Mouse (Mus musculus): ENCODE measurements at regions not wholly inside any gene's neighbourhood (a gene's known extent, or its start where the extent isn't known, plus 50 kb on each side); places are given as distances from the start of the nearest gene placed in this dataset.

DNA sequence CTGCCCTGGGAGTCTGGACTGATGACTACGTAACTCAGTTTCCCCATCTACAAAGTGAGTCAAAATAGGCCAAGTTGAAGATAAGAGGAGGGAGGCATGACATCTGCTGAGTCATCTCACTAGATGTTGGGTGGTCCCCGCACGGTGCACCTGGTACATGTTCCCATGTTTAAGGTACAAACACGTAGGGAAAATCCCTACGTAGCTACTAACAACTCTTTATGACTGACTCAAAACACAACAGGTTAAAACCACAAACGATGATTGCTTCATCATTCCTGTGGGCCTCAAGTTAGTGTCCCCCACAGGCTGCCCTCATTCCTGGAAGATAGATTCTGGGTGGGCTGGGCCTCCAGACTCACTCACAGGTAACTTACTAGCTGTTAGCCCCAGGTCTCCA, 107.7 kb downstream of the Sox9 start:
- no peak for DNase-seq

- no peak for DNase-seq
These were observed 115.6 kb downstream of the Sox9 start for GRCm38 (mm10) chr11:112897597-112897996.

DNA sequence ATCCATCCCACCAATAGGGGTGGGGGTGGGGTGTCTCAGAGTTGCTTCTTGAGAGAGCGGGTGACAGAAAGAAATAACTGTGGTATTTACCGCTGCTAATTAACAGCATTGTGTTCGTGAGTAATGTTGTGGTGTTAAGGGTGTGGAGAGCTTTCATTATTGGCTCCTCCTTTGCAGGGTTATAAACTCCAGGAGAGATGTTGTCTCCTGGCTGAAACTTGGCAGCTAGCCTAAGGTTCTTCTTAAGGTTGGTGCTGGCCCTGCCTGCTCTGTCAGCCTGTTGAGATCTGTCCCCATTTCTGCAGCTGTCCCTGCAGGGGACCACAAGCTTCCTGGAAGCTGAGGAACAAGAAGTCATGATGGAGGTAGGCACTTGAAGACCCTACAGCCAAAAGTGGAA, 120.6 kb downstream of the Sox9 start:
- no peak for DNase-seq

- DNase-seq, result no peak
These were observed 128.3 kb downstream of the Sox9 start for GRCm38 (mm10) chr11:112910309-112910708.

DNA sequence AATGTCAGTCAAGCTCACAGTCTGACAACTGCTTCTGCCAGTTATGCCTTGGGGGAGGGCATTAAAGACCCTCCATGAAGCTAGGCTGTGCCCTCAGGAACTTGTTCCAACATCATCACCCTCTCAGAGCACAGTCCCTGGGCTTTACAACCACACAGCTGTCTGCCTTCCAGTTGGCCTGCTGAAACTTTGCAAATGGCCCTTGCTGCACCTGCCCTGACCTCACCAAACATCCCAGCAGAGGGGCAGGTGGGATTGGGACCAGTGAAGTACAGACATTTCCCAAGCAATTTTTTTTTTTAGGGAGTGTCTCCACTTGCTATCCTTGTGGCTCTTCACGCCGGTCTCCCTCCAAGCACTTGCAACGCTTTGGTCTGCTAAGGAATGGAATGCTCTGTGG, 130.9 kb downstream of the Sox9 start:
- no peak for DNase-seq

- no peak for DNase-seq
These were observed 134.9 kb downstream of the Sox9 start for GRCm38 (mm10) chr11:112916923-112917322.

GRCm38 (mm10) chr11:112920131-112920530, 138.1 kb downstream of the Sox9 start:
- no peak for DNase-seq

DNA sequence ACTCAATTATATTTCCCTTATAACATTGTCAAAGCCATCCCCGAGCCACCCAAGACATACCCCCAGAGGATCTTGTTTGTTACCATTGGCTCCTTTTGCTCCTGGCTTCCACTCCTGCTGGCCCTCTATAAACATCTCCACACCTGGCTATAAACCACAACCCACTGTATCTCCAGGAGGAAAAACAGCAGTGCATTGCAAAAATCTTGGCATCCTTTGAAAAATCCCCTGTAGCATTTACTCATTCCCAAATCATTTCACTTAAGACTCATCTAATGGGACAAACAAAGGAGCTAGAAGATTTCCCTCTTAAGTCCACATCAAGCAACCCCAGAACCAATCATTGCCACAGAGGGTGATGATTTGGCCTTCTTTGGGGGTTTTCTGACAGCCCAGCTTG, 142.6 kb downstream of the Sox9 start:
- no peak for DNase-seq

DNA sequence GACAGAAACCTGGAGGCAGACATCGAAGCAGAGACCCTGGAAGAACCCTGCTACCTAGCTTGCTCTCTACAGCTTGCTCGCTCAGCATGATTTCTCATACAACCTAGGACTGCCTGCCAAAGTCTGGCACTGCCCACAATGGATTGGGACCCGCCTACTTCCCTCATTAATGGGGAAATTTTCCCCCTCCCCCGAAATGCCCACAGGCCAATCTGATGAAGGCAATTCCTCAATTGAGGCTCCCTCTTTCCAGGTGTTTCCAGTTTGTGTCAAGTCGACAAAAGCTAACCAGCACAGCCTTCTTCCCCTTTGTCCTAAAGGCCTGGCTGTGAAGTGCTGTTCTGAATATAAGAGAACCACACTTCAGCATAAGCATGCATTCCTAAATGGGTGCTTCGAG, 143.1 kb downstream of the Sox9 start:
- no peak for DNase-seq

DNA sequence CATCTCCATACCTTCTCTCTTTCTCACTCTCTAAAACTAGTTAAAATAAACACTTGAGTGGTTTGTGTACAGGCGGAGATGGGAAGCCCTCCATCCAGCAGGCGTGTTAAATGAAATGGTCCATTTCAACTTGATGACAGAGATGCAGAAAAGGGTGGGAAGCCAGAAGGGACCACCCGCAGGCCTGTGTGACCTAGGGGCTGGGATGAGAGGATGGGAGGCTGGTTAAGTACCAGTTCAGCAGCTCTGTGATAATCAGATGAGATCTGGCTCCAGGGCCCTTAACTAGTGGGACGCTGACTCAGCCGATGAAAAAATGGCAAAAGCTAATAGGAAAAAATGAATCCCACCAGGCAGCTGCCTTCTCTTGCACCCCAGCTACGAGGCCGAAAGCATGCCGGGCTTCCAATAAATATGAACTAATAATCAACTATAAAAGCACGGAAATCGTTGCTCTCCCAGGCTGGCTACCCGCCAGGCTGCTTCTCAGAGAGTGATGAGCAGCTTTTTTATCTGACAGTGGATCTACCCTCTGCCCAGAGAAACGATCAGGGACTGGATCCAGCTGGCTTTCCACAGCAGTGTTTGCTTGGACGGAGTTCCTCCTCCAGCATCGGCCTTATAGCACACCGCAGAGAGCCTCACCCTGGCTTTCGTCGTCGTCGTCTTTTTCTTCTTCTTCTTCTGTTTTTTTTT, 144.5 kb downstream of the Sox9 start:
- DNase-seq, result no peak

DNA sequence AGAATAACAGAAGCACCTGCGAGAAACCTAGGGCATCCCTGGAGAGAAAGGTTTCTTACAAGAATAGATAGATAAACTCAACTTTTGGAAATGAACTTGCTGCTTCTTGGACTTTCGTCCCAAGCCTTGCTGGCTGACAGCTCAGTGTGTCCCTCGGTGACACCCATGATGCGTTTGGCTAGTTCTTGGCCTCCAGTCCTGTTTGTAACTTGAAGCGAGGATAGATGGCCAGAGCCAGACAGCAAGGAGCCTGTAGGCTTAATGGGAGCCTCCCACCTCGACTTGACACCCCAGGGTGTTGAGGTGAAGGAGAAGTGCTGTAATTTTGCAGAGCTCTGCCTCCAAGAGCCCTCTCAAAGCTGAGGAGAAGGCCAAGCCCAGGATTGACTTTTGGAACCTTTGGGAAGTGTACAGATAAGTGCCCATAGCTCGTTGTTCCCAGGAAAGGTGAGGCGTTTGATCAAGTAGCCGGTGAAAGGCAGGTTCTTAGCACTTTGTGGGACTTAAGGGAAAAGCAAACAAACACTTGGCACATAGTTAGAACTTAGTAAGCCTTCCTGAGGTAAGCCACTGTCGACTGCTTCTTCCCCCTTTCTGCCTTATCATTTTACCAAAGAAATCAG, 148.3 kb downstream of the Sox9 start:
- no peak for DNase-seq

- DNase-seq, result no peak
These were observed 156.0 kb downstream of the Sox9 start for GRCm38 (mm10) chr11:112938035-112938434.

DNA sequence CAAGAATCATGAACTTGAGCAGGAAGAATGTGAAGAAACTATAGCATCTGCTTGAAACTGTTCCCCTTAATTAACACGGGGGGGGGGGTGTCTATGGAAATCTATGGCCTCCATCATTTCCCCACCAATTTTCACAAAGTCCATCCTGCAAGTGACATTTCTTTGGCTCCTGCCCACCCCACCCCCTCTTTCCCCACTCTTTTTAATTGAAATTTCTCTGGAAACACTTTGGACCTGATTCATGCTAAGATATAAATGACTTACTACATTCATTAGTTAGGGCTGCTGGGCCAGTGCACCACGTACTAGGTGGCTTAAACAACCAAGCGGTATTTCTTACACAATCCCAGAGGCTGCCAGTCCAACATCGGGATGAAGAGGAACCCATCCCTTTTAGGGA, 169.4 kb downstream of the Sox9 start:
- DNase-seq, result no peak

- DNase-seq, result no peak
These were observed 170.3 kb downstream of the Sox9 start for GRCm38 (mm10) chr11:112952356-112952755.

DNA sequence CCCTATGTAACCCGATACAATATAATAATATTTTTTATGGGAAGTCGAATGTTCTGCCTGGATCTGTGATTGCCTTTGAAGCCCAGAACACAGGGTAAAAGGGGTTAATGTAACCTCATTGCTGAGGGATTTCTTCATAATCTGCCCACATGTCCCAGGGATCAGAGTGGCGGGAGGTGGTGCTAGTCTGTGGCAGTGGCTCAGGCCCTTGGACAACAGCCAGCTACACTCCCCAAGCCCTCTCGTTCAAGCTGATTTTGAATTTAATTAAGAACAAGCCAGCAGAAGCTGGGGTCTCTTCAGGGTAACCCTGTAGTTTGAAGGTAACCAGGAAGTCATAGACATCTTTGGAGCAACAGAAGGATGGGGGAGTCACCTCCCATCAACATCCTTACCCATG, 171.5 kb downstream of the Sox9 start:
- no peak for DNase-seq

DNA sequence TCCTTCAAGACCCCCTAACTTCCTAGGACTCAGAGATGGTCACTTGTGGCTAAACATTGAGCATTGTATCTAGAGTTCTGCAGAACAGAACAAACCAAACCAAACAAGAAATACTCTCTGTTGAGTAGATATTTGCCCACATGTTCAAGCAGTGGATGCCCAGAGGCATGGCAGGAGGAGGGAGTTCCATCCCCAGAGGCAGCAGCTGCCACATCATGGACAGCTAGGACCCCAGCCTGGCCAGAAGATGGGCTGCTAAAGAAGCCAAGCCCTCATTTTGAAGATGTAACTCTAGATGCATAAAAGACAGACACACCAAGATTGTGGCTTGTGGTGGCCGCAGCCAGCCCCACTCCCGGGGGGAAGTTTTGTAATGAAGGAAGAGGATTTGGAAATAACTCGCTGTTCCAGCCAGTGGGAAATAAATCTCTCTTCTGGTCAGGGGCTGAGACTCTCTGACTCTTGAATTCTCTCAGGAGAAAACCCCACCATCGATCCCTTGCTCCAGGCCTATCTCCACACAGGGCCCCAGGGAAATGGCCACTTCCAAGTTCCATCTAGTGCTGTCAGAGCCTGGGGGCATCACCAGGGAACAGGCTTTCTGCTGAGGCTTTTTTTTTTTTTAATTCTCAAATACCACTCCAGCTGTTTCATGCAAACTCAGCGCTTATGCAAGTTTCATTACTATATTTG, 174.9 kb downstream of the Sox9 start:
- DNase-seq, result no peak

DNA sequence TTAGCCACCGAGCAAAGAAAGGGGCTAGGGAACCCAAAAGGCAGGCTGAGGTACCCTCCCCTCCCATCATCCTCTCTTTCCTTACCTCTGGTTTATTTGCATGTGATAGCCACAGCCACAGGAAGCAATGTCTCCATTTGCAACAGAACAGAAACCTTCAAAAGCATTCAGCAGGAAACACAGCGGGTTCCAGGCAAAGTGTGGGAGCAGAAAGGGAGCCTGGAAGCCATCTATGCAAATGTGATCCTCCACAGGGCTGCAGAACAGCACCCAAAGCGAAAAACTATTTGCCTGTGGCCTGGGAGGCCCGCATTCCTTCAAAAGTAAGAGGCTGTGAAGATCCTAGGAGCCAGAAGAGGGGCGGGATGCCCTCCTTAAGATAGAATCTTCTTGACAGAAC, 177.6 kb downstream of the Sox9 start:
- DNase-seq, result no peak

GRCm38 (mm10) chr11:112973286-112973685, 191.3 kb downstream of the Sox9 start:
- no peak for DNase-seq

- DNase-seq, result no peak
These were observed 192.9 kb downstream of the Sox9 start for GRCm38 (mm10) chr11:112974893-112975292.

DNA sequence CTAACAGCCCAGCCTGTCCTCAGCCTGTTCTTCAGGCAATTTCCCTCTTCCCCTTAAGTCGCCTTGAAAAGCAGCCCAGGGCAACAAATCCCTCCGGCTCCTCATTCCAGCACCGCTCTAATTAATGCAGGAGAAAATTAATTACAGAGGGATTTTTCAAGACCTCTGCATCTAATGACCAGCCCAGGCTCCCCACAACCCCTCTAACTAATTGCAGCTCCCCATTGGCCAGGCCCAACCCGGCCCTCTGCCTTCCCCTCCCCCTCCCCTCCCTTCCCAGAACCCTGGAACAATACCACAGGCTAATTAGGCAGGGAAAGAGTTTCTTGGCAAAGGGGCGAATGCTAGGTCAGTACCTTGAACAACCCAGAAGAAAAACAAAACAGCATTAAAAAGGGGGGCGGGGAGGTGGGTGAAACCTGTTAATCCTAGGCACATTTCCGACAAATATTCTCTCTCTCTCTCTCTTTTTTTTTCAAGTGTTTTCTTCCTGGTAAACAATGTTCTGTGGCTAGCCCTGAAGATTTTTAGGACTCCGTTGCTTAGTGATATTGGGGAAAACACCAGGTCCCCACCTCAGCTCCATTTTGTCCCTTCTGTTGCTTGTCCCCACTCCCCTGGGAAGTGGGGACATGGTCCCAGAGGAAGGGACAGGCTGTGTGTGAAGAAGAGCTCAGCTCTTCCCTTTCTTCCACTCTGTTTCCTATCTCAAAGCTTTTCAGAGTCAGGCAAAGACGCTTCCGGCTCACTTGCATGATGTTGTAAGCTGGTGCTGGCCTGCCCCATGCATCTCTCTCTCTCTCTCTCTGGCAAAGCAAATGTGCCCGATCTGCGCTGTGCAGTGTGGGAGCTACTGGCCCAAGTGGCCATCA, 195.1 kb downstream of the Sox9 start:
- DNase-seq, result no peak

GRCm38 (mm10) chr11:112978884-112979283, 196.9 kb downstream of the Sox9 start:
- no peak for DNase-seq

- no peak for DNase-seq
These were observed 197.4 kb downstream of the Sox9 start for GRCm38 (mm10) chr11:112979413-112979812.

- DNase-seq, result no peak
These were observed 200.3 kb downstream of the Sox9 start for GRCm38 (mm10) chr11:112982165-112982801.

Measured in thymus, postnatal 25 days (tissue).